Mouse (Mus musculus) erythroblast, embryonic 14.5 days (primary cell): ENCODE data around the gene Nfkbie.

Experiments
- GATA1 ChIP-seq: IDR thresholded peaks from 2 replicates; pipeline ENCODE4 v1.6.1; 2012; ENCODE audit warnings: low read length, inconsistent platforms, mixed read lengths
- TAL1 ChIP-seq: IDR thresholded peaks from 3 replicates; pipeline ENCODE4 v1.6.1; 2012; ENCODE audit warnings: low read length, inconsistent platforms, mixed read lengths

DNA sequence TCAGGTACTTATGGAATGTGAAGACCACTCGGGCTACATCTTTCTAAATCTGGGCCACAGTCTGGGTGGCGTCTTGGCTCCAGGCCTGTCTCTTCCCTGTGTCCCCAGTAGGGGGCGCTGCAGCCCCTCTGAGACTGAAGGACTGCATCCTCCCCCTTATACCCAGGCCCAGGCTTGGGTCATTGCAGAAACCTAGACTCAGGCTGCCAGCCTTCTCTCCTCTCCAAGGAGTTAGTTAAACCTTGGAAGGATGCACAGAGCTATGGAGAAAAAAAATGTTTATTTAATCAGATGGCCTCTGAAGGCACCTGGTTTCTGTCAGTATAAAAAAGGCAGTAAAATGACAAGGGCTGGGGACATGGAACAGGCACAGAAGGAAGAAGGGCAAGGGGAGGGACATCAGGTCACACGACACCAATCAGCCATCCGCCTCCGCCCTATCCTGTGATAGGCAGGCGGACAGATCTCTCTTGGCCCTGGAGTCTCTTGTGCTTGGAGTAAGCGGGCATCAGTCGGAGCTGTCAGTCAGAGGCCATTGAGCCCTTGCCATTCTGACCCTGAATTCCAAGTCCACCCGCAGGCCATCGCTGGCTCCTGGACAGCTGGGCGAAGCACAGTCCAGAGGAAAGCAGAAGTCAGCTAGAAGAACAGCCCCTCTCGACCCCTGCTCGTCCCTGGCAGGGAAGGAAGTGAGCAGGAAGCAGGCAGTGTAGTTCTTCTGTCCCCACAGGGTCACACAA is 29.6 kb downstream of the Nfkbie start:
- TF ChIP-seq TAL1 (no peak), GATA1 (no peak)
